Mouse (Mus musculus) left cerebral cortex, adult 2 months (tissue): ENCODE measurements around the gene Trim38. TPM values are rescaled to one million over a fixed set of nuclear protein-coding genes. Genes with fewer than 3 reads are reported as not detected.

ENCODE experiments used
- DNase-seq, 2 experiments: peaks; one replicate each; pipeline ENCODE4 v3.0.0; 2021 to 2022; ENCODE audit warnings: low spot score in 2 of 2, mixed read lengths in 1 of 2; ENCODE audit errors: extremely low spot score in 1 of 2
- H3K27ac ChIP-seq: fragments of 200-600 bp; 2 replicates; pipeline ENCODE4 v1.8.1; 2022
- H3K4me3 ChIP-seq: fragments of 200-600 bp; 2 replicates; pipeline ENCODE4 v1.8.1; 2022
- CTCF ChIP-seq: fragments of 200-600 bp; IDR thresholded peaks from 2 replicates; pipeline ENCODE4 v1.8.1; 2022; ENCODE audit warnings: antibody characterized with exemption, mild to moderate bottlenecking, moderate library complexity
- intact Hi-C: fragments of 180-260 bp; cut with DNase I; formaldehyde crosslinking; loops from one replicate; pipeline ENCODE4 v1.15.1; 2025
- total RNA-seq, 2 experiments: library from RNA; stranded (reverse); gene quantifications; 2 replicates each; pipeline ENCODE4 v1.2.3; 2021

The Trim38 gene
- total RNA-seq, 2 experiments from 2014 or later = not detected

- DNase-seq = no peak
- peak overlapping the region; percentile 55 for H3K4me3 ChIP-seq
- intact Hi-C loops = loop anchor here (2.0 to 10.0 kb wide), 2 partner anchors 164 to 312 kb away; no protein-coding TSS in a partner anchor
- TF ChIP-seq CTCF = no peak
- peak overlapping the region; percentile 98 for H3K27ac ChIP-seq
These were observed 22.4 kb upstream of the Trim38 start for GRCm38 (mm10) chr13:23747081-23747891.

GRCm38 (mm10) chr13:23747892-23748288 lies 21.8 kb upstream of the Trim38 start:
- no peak for TF ChIP-seq CTCF
- intact Hi-C loops = loop anchor here (2.0 to 10.0 kb wide), 2 partner anchors 165 to 313 kb away; no protein-coding TSS in a partner anchor
- Histone ChIP-seq H3K4me3 (no peak overlapping the region), H3K27ac (0 out of 2 replicates have a peak overlapping the region, but pooled peaks have one; percentile 11)
- no peak for DNase-seq

- intact Hi-C loops = loop anchor here (5.0 to 10.0 kb wide), 2 partner anchors 315 to 1997 kb away; partner anchors contain the start of genes Hist1h2ak, Hist1h2bn and Hist1h4k
- Histone ChIP-seq H3K27ac (no peak overlapping the region), H3K4me3 (no peak overlapping the region)
- TF ChIP-seq CTCF = no peak
- DNase-seq = no peak
These were observed 20.1 kb upstream of the Trim38 start for GRCm38 (mm10) chr13:23749563-23750121.

GRCm38 (mm10) chr13:23750839-23751477 lies 18.8 kb upstream of the Trim38 start, which contains the start of gene Hist1h2ab:
TSS of gene Hist1h2ab (plus strand) at chr13:23751126.
- intact Hi-C loops = loop anchor here (5.0 kb wide), 1 partner anchor 1999 kb away; the partner anchor contains the start of genes Hist1h2ak, Hist1h2bn and Hist1h4k
- Histone ChIP-seq H3K27ac (peak within 1 kb of the TSS; percentile 88), H3K4me3 (peak within 1 kb of the TSS; percentile 48)
- DNase-seq = peak; percentile 46 to 49

- DNase-seq = no peak
- no peak for TF ChIP-seq CTCF
- peak overlapping the region; percentile 81; the same call in 1 of the 2 replicates for H3K27ac ChIP-seq
- H3K4me3 ChIP-seq = peak overlapping the region; percentile 41
- intact Hi-C loops = loop anchor here (5.0 kb wide), 1 partner anchor 1999 kb away; the partner anchor contains the start of genes Hist1h2ak, Hist1h2bn and Hist1h4k
These were observed 18.2 kb upstream of the Trim38 start for GRCm38 (mm10) chr13:23751478-23751956.

GRCm38 (mm10) chr13:23752067-23752741 lies 17.5 kb upstream of the Trim38 start, which contains the start of gene Hist1h3b:
TSS of gene Hist1h3b (plus strand) at chr13:23752267.
- Histone ChIP-seq H3K4me3 (peak within 1 kb of the TSS; percentile 48), H3K27ac (peak within 1 kb of the TSS; percentile 88)
- peak; percentile 89 to 93 for DNase-seq
- intact Hi-C loops = loop anchor here (5.0 kb wide), 1 partner anchor 2000 kb away; the partner anchor contains the start of genes Hist1h2ak, Hist1h2bn and Hist1h4k
- TF ChIP-seq CTCF = peak; percentile 1; the same call in 1 of the 2 replicates

GRCm38 (mm10) chr13:23752742-23753172 lies 17.0 kb upstream of the Trim38 start:
- intact Hi-C loops = loop anchor here (5.0 kb wide), 1 partner anchor 2000 kb away; the partner anchor contains the start of genes Hist1h2ak, Hist1h2bn and Hist1h4k
- no peak for DNase-seq
- H3K4me3 ChIP-seq = no peak overlapping the region
- no peak for TF ChIP-seq CTCF
- no peak overlapping the region for H3K27ac ChIP-seq

GRCm38 (mm10) chr13:23753314-23754078 lies 16.2 kb upstream of the Trim38 start:
- no peak for DNase-seq
- intact Hi-C loops = loop anchor here (5.0 kb wide), 1 partner anchor 2001 kb away; the partner anchor contains the start of genes Hist1h2ak, Hist1h2bn and Hist1h4k
- no peak overlapping the region for H3K27ac ChIP-seq
- H3K4me3 ChIP-seq = no peak overlapping the region
- no peak for TF ChIP-seq CTCF

GRCm38 (mm10) chr13:23755000-23755399 lies 14.7 kb upstream of the Trim38 start:
- Histone ChIP-seq H3K27ac (no peak overlapping the region), H3K4me3 (no peak overlapping the region)
- intact Hi-C loops = loop anchor here (5.0 kb wide), 1 partner anchor 2003 kb away; the partner anchor contains the start of genes Hist1h2ak, Hist1h2bn and Hist1h4k
- no peak for DNase-seq
- TF ChIP-seq CTCF = no peak

- DNase-seq = peak; percentile 82 to 88
- no peak for TF ChIP-seq CTCF
- peak within 1 kb of the TSS; percentile 40 for H3K4me3 ChIP-seq
- peak within 1 kb of the TSS; percentile 75 for H3K27ac ChIP-seq
- intact Hi-C loops = no loop called here
These were observed 12.9 kb upstream of the Trim38 start, which contains the start of gene Hist1h4b for GRCm38 (mm10) chr13:23756790-23757189. TSS of gene Hist1h4b (plus strand) at chr13:23757013.
